Comparison of ENCODE assay signal across 12 mouse cellular contexts in genomic region chr9:24769611-24770010, GRCm38 (mm10). TPM values are rescaled to one million over a fixed set of nuclear protein-coding genes. Genes with fewer than 3 reads are reported as not detected.
DNase-seq lines count a peak whose midpoint lies in the region; ATAC-seq and TF ChIP-seq lines count a peak whose summit lies in the region.
"Had no signal": no experiment of that assay in that cellular context is flagged by ENCODE, and none has a peak within 500 bp of the region (broad histone marks: within the 10 kb centered on the region; RNA-seq: fewer than 3 reads in every experiment).

No protein-coding gene starts in this region.

- no peaks in the 10 kb centered on the region for H3K27me3 ChIP-seq in heart, embryonic 11.5 days (ENCODE audit: control insufficient read depth, insufficient read depth, low read length)
- peaks cover 60% of the 10 kb centered on the region for H3K27me3 ChIP-seq in lung, embryonic 16.5 days (ENCODE audit: control insufficient read depth, insufficient read depth, low read depth, low read length)
- peaks cover 67% of the 10 kb centered on the region for H3K27me3 ChIP-seq in embryonic facial prominence, embryonic 12.5 days
- H3K27me3 ChIP-seq in limb, embryonic 14.5 days (ENCODE audit: control insufficient read depth, insufficient read depth, low read length), result peaks cover 73% of the 10 kb centered on the region

- WGBS in heart, embryonic 11.5 days (ENCODE audit: insufficient replicate concordance), result 21% methylated on average over 9 of the region's 9 CpGs
- WGBS in lung, embryonic 16.5 days, result 24% methylated on average over 9 of the region's 9 CpGs
- WGBS in embryonic facial prominence, embryonic 12.5 days, result 6% methylated on average over 9 of the region's 9 CpGs
- WGBS in limb, embryonic 14.5 days, result 5% methylated on average over 9 of the region's 9 CpGs

- peaks cover 12% of the 10 kb centered on the region for H3K4me1 ChIP-seq in heart, embryonic 11.5 days (ENCODE audit: control insufficient read depth, insufficient read depth, low read length)
- H3K4me1 ChIP-seq in lung, embryonic 16.5 days (replicated peaks; ENCODE audit: control insufficient read depth, insufficient read depth, low read length), result peaks cover 14% of the 10 kb centered on the region
- peaks cover 14% of the 10 kb centered on the region for H3K4me1 ChIP-seq in embryonic facial prominence, embryonic 12.5 days
- peaks cover 7% of the 10 kb centered on the region; the same call in 1 of the 2 replicates for H3K4me1 ChIP-seq in limb, embryonic 14.5 days (ENCODE audit: control insufficient read depth, insufficient read depth, low read length)

- peak overlapping the region; percentile 79 for H3K4me3 ChIP-seq in heart, embryonic 11.5 days (ENCODE audit: low read depth, low read length)
- H3K4me3 ChIP-seq in lung, embryonic 16.5 days (ENCODE audit: low read length), result peak overlapping the region; percentile 37; the same call in 1 of the 2 replicates
- no peak overlapping the region for H3K4me3 ChIP-seq in embryonic facial prominence, embryonic 12.5 days
- no peak overlapping the region for H3K4me3 ChIP-seq in limb, embryonic 14.5 days (replicated peaks; ENCODE audit: low read length)

- no peak for DNase-seq in heart, adult 9 months (ENCODE audit: low spot score in 2 of 2)
- DNase-seq in lung, postnatal 10 days, result no peak
- DNase-seq in limb, embryonic 14.5 days (ENCODE audit: low spot score), result no peak
- no peak for DNase-seq in right cerebral cortex, postnatal 14 days
- DNase-seq: adrenal gland, postnatal 25 days; cerebellum, adult 8-10 months; kidney, postnatal 14 days; thymus, postnatal 14 days had no signal

- TF ChIP-seq POLR2A in limb, embryonic 14.5 days (IDR thresholded peaks at IDR 0.05; ENCODE audit: borderline replicate concordance, extremely low read depth, insufficient read depth, insufficient read length), result no peak

- peak overlapping the region; percentile 98 for H3K9ac ChIP-seq in heart, embryonic 11.5 days (ENCODE audit: low read depth, low read length)
- H3K9ac ChIP-seq in lung, embryonic 16.5 days (ENCODE audit: low read length), result no peak overlapping the region
- H3K9ac ChIP-seq in embryonic facial prominence, embryonic 12.5 days, result no peak overlapping the region
- H3K9ac ChIP-seq in limb, embryonic 14.5 days (ENCODE audit: low read depth, low read length, severe bottlenecking), result no peak overlapping the region
- H3K9ac ChIP-seq: hindbrain, embryonic 12.5 days had no signal

- H3K9me3 ChIP-seq in heart, embryonic 11.5 days (replicated peaks; ENCODE audit: control insufficient read depth, low read length), result no peaks in the 10 kb centered on the region
- H3K9me3 ChIP-seq in lung, embryonic 16.5 days (ENCODE audit: control insufficient read depth, low read length), result no peaks in the 10 kb centered on the region
- no peaks in the 10 kb centered on the region for H3K9me3 ChIP-seq in embryonic facial prominence, embryonic 12.5 days
- H3K9me3 ChIP-seq in limb, embryonic 14.5 days (ENCODE audit: control insufficient read depth, low read length), result 0 out of 2 replicates have a peak, but pooled peaks cover 3% of the 10 kb centered on the region
- H3K9me3 ChIP-seq: hindbrain, embryonic 12.5 days had no signal

- no peak for ATAC-seq in heart, embryonic 11.5 days (replicated peaks; ENCODE audit: insufficient number of reproducible peaks, low FRiP score, low TSS enrichment)
- no peak for ATAC-seq in lung, embryonic 16.5 days (ENCODE audit: low read depth)
- no peak for ATAC-seq in embryonic facial prominence, embryonic 12.5 days (ENCODE audit: insufficient number of reproducible peaks, insufficient read depth, low FRiP score, low TSS enrichment)
- ATAC-seq in limb, embryonic 14.5 days (ENCODE audit: low FRiP score, low read depth), result no peak

- peak overlapping the region; percentile 86 for H3K4me2 ChIP-seq in heart, embryonic 11.5 days
- H3K4me2 ChIP-seq in lung, embryonic 16.5 days (ENCODE audit: low read depth, low read length), result peak overlapping the region; percentile 34; the same call in 1 of the 2 replicates
- H3K4me2 ChIP-seq in embryonic facial prominence, embryonic 12.5 days (replicated peaks), result peak overlapping the region; percentile 36; the same call in 1 of the 2 replicates
- peak overlapping the region; percentile 28; the same call in 1 of the 2 replicates for H3K4me2 ChIP-seq in limb, embryonic 14.5 days (replicated peaks; ENCODE audit: low read depth, low read length, severe bottlenecking)

- peak overlapping the region; percentile 99 for H3K27ac ChIP-seq in heart, embryonic 11.5 days (ENCODE audit: low read depth, low read length)
- no peak overlapping the region for H3K27ac ChIP-seq in lung, embryonic 16.5 days (ENCODE audit: low read length)
- H3K27ac ChIP-seq in embryonic facial prominence, embryonic 12.5 days, result no peak overlapping the region
- no peak overlapping the region for H3K27ac ChIP-seq in limb, embryonic 14.5 days (replicated peaks; ENCODE audit: low read depth, low read length)
- H3K27ac ChIP-seq: hindbrain, embryonic 12.5 days had no signal

- peaks cover 8% of the 10 kb centered on the region; the same call in 1 of the 2 replicates for H3K36me3 ChIP-seq in heart, embryonic 11.5 days (ENCODE audit: control insufficient read depth, insufficient read depth, low read length)
- H3K36me3 ChIP-seq in lung, embryonic 16.5 days (ENCODE audit: control insufficient read depth, insufficient read depth, low read length), result no peaks in the 10 kb centered on the region
- no peaks in the 10 kb centered on the region for H3K36me3 ChIP-seq in embryonic facial prominence, embryonic 12.5 days
- H3K36me3 ChIP-seq in limb, embryonic 14.5 days (ENCODE audit: control insufficient read depth, insufficient read depth, low read length), result no peaks in the 10 kb centered on the region
- H3K36me3 ChIP-seq: hindbrain, embryonic 12.5 days had no signal

RNA-seq across cellular contexts. Expression of gene Tbx20, which starts 4.5 kb away (rescaled TPM):
- polyA plus RNA-seq in heart, embryonic 11.5 days (2014; fragmentation: Nextera tagmentation; extraction: Ambion mirVana), result 60.0 and 80.5 TPM in 2 replicates
- 2.3 and 4.5 TPM in 2 replicates for polyA plus RNA-seq in lung, embryonic 16.5 days (2015; fragmentation: Nextera tagmentation; extraction: Ambion mirVana)
- polyA plus RNA-seq in embryonic facial prominence, embryonic 12.5 days (2016; fragmentation: Nextera tagmentation; extraction: Ambion mirVana), result 0.15 and 0.75 TPM in 2 replicates
- polyA plus RNA-seq in limb, embryonic 14.5 days (2012; rRNA removed), result 0.03 and 0.24 TPM in 2 replicates
- polyA plus RNA-seq in limb, embryonic 14.5 days (2014; fragmentation: Nextera tagmentation; extraction: Ambion mirVana), result 0.03 TPM in 1 of 2 replicates, not detected in the other

Comparison
In these comparisons a context has a peak if more than half of its experiments do, and no peak if none do; other contexts are left out.
1. H3K4me2 ChIP-seq: peak in every context shown above with its lines; median percentile 86 in heart, embryonic 11.5 days; 36 in embryonic facial prominence, embryonic 12.5 days; 34 in lung, embryonic 16.5 days; 28 in limb, embryonic 14.5 days.
2. H3K4me3 ChIP-seq: peak in heart, embryonic 11.5 days (single experiment) and lung, embryonic 16.5 days (single experiment); none in embryonic facial prominence, embryonic 12.5 days (single experiment) and limb, embryonic 14.5 days (single experiment).
3. RNA of gene Tbx20, which starts 4.5 kb away (polyA plus RNA-seq): 60.0 to 80.5 TPM in heart, embryonic 11.5 days; 2.3 to 4.5 TPM in lung, embryonic 16.5 days, 0.15 to 0.75 TPM in embryonic facial prominence, embryonic 12.5 days and 0.03 to 0.24 TPM in limb, embryonic 14.5 days; every median in the first group is over 10 times any median in the second.